Mouse (Mus musculus): ENCODE measurements around the gene Mtrf1l.

DNA sequence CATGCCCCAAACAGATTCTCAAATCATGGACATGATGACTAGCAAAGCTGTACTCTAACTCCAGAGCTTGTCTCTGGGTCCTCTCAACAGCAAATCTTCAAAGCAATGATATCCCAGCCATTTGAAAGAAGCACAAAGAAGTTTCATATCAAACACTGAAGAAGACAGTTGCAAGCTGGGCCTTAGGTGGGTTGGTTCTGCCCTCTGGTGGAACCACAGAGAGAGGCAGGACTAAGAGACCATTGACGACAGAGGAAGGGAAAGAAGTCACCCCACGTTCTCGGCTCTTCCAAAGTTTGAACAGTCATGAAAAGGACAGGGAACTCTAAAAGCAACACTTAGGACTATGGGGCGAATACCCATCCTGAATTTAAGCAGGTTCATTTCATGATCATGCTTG, 36.8 kb downstream of the Mtrf1l start:
- TF ChIP-seq CTCF (IDR thresholded peaks at IDR 0.05; ENCODE audit: low read depth) (peak; percentile 81), EP300 (optimal IDR thresholded peaks at IDR 0.05) (no peak)

All from stomach, postnatal 0 days (tissue).